Mouse (Mus musculus): ENCODE measurements at regions not wholly inside any gene's neighbourhood (a gene's known extent, or its start where the extent isn't known, plus 50 kb on each side); places are given as distances from the start of the nearest gene placed in this dataset.

DNA sequence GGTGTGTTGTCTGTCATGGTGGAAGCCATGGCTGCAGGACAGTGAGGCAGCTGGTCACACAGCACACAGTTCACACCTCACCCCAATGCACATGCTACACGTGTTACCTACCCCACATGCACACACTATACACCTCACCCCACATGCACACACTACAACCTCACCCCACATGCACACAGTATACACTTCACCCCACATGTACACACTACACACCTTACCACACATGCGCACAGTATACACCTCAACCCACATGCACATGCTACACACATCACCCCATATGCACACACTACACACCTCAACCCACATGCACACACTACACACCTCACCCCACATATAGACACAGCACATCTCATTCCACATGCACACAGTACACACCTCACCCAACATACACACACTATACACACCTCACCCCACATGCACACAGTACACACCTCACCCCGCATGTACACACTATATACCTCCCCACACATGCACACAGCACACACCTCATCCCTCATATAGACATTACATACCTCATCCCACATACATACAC lies 103.3 kb upstream of the Gm26897 start:
- Histone ChIP-seq H3K27ac (ENCODE audit: low read depth, low read length) (no peak overlapping the region), H3K27me3 (ENCODE audit: control insufficient read depth, insufficient read depth, low read length) (no peaks in the 10 kb centered on the region), H3K9me3 (ENCODE audit: control insufficient read depth, low read length) (peaks cover 6% of the 10 kb centered on the region; the same call in 1 of the 2 replicates), H3K4me2 (ENCODE audit: low read depth, low read length, severe bottlenecking) (no peak overlapping the region), H3K9ac (ENCODE audit: low read length) (no peak overlapping the region), H3K36me3 (ENCODE audit: control insufficient read depth, insufficient read depth, low read length) (no peaks in the 10 kb centered on the region), H3K4me3 (ENCODE audit: low read depth, low read length) (no peak overlapping the region), H3K4me1 (replicated peaks; ENCODE audit: control insufficient read depth, insufficient read depth, low read length) (peaks cover 21% of the 10 kb centered on the region)
- ATAC-seq (replicated peaks; ENCODE audit: low FRiP score) (peak; percentile 18), DNase-seq (ENCODE audit: low spot score) (no peak)
- 92% methylated on average over 3 of the region's 3 CpGs for WGBS

DNA sequence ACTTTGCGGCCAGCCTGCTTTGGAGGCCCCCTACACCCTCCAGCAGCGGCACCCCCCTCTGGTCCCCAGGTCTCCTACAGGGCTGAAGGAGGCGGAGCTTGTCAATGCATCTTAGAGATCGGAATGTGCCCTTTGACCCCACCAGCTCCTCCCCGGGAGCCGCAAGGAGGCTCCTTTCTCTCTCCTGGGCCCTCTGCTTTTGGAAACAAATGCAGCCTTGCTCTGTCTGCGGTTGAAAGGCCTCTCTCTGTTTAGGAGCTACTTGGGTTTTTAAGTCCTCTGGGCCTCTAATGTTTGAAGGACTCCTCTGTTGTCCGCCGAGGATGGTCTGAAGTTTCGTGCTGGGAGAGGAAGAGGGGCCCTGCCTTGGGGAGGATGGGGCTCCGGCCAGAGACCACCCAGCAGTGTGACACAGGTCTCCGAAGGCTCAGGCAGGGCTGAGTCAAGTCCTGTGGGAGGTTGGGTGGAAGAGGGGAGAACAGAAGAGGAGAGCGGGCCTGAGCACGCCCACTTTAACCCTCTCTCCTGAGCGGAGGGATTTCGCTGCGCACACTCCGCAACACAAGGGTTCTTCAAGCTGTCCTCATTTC lies 102.1 kb upstream of the Gm26897 start:
- peak overlapping the region; percentile 39 for H3K9ac ChIP-seq (ENCODE audit: low read length)
- DNase-seq (ENCODE audit: low spot score) (peak; percentile 77), ATAC-seq (replicated peaks; ENCODE audit: low FRiP score) (peak; percentile 78)
- WGBS = 5% methylated on average over 18 of the region's 18 CpGs
- H3K27me3 ChIP-seq (ENCODE audit: control insufficient read depth, insufficient read depth, low read length) = no peaks in the 10 kb centered on the region
- no peak overlapping the region for H3K4me3 ChIP-seq (ENCODE audit: low read depth, low read length)
- peak overlapping the region; percentile 31 for H3K4me2 ChIP-seq (ENCODE audit: low read depth, low read length, severe bottlenecking)
- no peaks in the 10 kb centered on the region for H3K36me3 ChIP-seq (ENCODE audit: control insufficient read depth, insufficient read depth, low read length)
- peak overlapping the region; percentile 91 for H3K27ac ChIP-seq (ENCODE audit: low read depth, low read length)
- peaks cover 16% of the 10 kb centered on the region for H3K4me1 ChIP-seq (replicated peaks; ENCODE audit: control insufficient read depth, insufficient read depth, low read length)
- peaks cover 6% of the 10 kb centered on the region; the same call in 1 of the 2 replicates for H3K9me3 ChIP-seq (ENCODE audit: control insufficient read depth, low read length)

DNA sequence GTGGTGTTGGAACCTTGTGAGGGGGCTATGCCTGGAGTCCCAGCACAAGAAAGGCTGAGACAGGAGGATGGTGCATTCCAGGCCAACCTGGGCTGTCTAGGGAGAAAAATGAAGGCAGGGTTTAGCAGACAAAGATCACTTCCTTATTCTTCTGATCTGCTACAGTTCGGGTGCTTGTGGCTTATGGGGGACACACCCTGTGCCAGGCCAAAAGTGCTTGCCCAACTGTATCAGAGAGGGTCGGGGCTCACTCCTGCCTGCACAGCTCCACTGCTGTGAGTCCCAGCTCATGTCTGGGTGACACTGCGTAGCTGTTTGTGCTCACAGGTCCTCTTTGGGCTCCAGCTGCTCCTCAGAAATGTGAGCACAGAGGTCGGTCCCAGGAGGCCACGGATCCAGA lies 98.6 kb upstream of the Gm26897 start:
- Histone ChIP-seq H3K9ac (ENCODE audit: low read length) (no peak overlapping the region), H3K4me1 (replicated peaks; ENCODE audit: control insufficient read depth, insufficient read depth, low read length) (peaks cover 21% of the 10 kb centered on the region), H3K4me2 (ENCODE audit: low read depth, low read length, severe bottlenecking) (no peak overlapping the region), H3K27ac (ENCODE audit: low read depth, low read length) (no peak overlapping the region), H3K36me3 (ENCODE audit: control insufficient read depth, insufficient read depth, low read length) (no peaks in the 10 kb centered on the region), H3K27me3 (ENCODE audit: control insufficient read depth, insufficient read depth, low read length) (no peaks in the 10 kb centered on the region; the same call in 1 of the 2 replicates), H3K9me3 (ENCODE audit: control insufficient read depth, low read length) (peaks cover 6% of the 10 kb centered on the region; the same call in 1 of the 2 replicates), H3K4me3 (ENCODE audit: low read depth, low read length) (no peak overlapping the region)
- DNase-seq (ENCODE audit: low spot score) (no peak), ATAC-seq (replicated peaks; ENCODE audit: low FRiP score) (no peak)
- WGBS = 93% methylated on average over 5 of the region's 5 CpGs

DNA sequence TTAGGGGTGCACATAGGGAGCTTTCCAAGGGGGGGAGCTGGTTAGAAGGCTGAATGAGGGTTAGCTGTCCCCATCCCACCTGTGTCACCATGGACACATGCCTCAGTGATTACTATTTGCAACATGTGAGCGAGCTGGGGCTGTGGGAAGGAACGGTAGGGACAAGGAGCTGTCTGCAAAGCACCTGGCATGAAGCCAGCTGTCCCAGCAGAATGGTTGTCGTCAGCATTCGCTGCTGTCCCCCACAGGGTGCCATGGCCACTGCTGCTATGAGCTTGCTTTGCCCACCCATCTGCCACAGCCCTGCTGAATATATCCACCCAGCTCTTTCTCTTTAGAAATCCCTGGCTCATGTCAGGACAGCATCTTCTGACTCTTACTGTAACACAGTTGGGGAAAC lies 96.8 kb upstream of the Gm26897 start:
- Histone ChIP-seq H3K36me3 (ENCODE audit: control insufficient read depth, insufficient read depth, low read length) (no peaks in the 10 kb centered on the region), H3K9me3 (ENCODE audit: control insufficient read depth, low read length) (peaks cover 6% of the 10 kb centered on the region; the same call in 1 of the 2 replicates), H3K27ac (ENCODE audit: low read depth, low read length) (no peak overlapping the region), H3K4me3 (ENCODE audit: low read depth, low read length) (no peak overlapping the region), H3K4me2 (ENCODE audit: low read depth, low read length, severe bottlenecking) (no peak overlapping the region), H3K27me3 (ENCODE audit: control insufficient read depth, insufficient read depth, low read length) (no peaks in the 10 kb centered on the region; the same call in 1 of the 2 replicates), H3K4me1 (replicated peaks; ENCODE audit: control insufficient read depth, insufficient read depth, low read length) (peaks cover 17% of the 10 kb centered on the region), H3K9ac (ENCODE audit: low read length) (no peak overlapping the region)
- 56% methylated on average over 4 of the region's 4 CpGs for WGBS
- ATAC-seq (replicated peaks; ENCODE audit: low FRiP score) (no peak), DNase-seq (ENCODE audit: low spot score) (no peak)

DNA sequence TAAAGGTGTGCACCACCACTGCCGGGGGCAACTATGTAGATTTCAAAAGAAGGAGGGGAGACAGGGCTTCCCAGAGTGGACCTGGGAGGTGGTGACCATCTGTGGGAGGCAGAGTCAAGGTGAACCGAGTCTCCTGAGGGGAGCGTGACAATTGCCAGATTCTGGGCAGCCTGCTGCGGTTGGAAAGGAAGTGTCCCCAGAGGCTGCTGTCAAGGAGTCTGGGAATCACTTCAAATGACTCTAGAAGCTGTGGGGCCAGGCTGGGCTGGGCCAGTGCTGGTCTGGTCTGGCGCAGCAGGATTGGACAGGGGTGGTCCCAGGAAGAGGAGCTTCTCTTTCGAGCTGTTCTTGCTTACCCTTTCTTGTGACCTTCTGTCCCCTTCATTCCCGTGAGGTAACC lies 95.4 kb upstream of the Gm26897 start:
- H3K4me3 ChIP-seq (ENCODE audit: low read depth, low read length) = no peak overlapping the region
- no peaks in the 10 kb centered on the region for H3K36me3 ChIP-seq (ENCODE audit: control insufficient read depth, insufficient read depth, low read length)
- H3K9ac ChIP-seq (ENCODE audit: low read length) = no peak overlapping the region
- WGBS = 80% methylated on average over 7 of the region's 7 CpGs
- H3K4me1 ChIP-seq (replicated peaks; ENCODE audit: control insufficient read depth, insufficient read depth, low read length) = peaks cover 16% of the 10 kb centered on the region
- no peak for DNase-seq (ENCODE audit: low spot score)
- H3K4me2 ChIP-seq (ENCODE audit: low read depth, low read length, severe bottlenecking) = no peak overlapping the region
- peaks cover 3% of the 10 kb centered on the region; the same call in 1 of the 2 replicates for H3K9me3 ChIP-seq (ENCODE audit: control insufficient read depth, low read length)
- no peak for ATAC-seq (replicated peaks; ENCODE audit: low FRiP score)
- no peaks in the 10 kb centered on the region; the same call in 1 of the 2 replicates for H3K27me3 ChIP-seq (ENCODE audit: control insufficient read depth, insufficient read depth, low read length)
- H3K27ac ChIP-seq (ENCODE audit: low read depth, low read length) = no peak overlapping the region

DNA sequence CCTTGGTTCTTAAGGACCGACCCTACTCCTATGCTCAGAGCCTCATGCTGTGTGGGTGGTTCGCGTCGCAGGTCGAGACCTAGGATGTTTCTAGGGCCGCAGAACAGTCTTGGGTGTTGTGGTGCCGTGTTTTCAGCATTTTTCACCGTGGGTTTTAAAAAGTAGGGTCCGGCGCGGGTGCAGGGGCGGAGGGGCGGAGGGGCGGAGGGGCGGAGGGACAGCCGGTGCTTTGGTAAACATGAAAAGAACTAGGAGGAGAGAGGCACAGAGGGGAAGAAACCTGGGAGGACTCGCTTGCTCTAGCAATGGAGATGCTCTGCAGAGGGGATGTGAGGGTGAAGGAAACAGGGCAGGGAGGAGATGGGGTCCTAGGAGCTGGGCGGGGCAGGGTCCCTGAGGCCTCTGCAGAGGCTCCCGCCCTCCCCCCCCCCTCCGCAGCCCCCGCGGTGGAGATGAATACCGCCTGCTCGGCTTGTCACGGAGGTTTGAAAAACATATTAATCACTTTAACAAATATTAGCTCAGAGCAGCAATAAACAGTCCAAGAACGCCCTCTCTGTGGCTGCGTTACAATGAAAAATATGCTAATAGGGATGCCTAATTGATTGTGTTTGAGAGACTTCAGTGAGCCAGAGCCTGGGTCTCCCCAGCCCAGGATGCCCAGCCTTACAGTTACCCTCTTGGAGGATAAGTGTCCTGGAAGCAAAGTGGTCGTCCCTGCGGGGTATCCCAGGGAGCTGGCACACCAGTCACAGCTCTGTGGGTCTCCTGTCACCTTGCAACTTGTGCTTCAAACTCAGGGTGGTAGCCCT lies 94.0 kb upstream of the Gm26897 start:
- Histone ChIP-seq H3K27me3 (ENCODE audit: control insufficient read depth, insufficient read depth, low read length) (no peaks in the 10 kb centered on the region; the same call in 1 of the 2 replicates), H3K27ac (ENCODE audit: low read depth, low read length) (no peak overlapping the region), H3K9me3 (ENCODE audit: control insufficient read depth, low read length) (no peaks in the 10 kb centered on the region; the same call in 1 of the 2 replicates), H3K4me1 (replicated peaks; ENCODE audit: control insufficient read depth, insufficient read depth, low read length) (peaks cover 20% of the 10 kb centered on the region), H3K36me3 (ENCODE audit: control insufficient read depth, insufficient read depth, low read length) (no peaks in the 10 kb centered on the region), H3K4me2 (ENCODE audit: low read depth, low read length, severe bottlenecking) (peak overlapping the region; percentile 45), H3K4me3 (ENCODE audit: low read depth, low read length) (peak overlapping the region; percentile 14), H3K9ac (ENCODE audit: low read length) (peak overlapping the region; percentile 43)
- 0 out of 2 replicates have a peak, but pooled peaks have one; percentile 33 for ATAC-seq (replicated peaks; ENCODE audit: low FRiP score)
- no peak for DNase-seq (ENCODE audit: low spot score)
- 8% methylated on average over 28 of the region's 29 CpGs for WGBS

DNA sequence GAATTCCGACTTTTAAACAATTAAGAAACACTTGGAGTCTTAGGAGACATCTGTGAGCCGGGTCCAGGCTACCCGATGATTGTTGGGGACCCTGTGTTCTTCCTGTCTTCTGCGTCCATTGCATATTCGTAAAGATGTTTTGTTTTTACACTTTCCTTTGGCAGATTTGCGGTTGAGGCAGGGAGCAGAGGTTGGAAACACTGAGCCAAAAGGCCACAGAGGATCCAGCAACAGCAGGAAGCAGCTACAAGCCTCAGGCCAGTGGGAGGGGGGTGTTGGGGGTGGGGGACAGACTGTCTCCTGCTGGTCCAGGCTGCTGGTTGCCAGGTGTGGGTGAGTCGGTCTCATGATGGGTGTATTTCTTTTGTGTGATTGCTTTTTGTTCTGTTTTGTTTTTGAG lies 92.7 kb upstream of the Gm26897 start:
- no peak overlapping the region; the same call in 1 of the 2 replicates for H3K9ac ChIP-seq (ENCODE audit: low read length)
- no peak overlapping the region for H3K4me2 ChIP-seq (ENCODE audit: low read depth, low read length, severe bottlenecking)
- H3K4me1 ChIP-seq (replicated peaks; ENCODE audit: control insufficient read depth, insufficient read depth, low read length) = peaks cover 21% of the 10 kb centered on the region
- WGBS = 56% methylated on average over 7 of the region's 7 CpGs
- H3K9me3 ChIP-seq (ENCODE audit: control insufficient read depth, low read length) = no peaks in the 10 kb centered on the region; the same call in 1 of the 2 replicates
- no peak overlapping the region for H3K4me3 ChIP-seq (ENCODE audit: low read depth, low read length)
- H3K27ac ChIP-seq (ENCODE audit: low read depth, low read length) = no peak overlapping the region
- DNase-seq (ENCODE audit: low spot score) = no peak
- no peaks in the 10 kb centered on the region; the same call in 1 of the 2 replicates for H3K27me3 ChIP-seq (ENCODE audit: control insufficient read depth, insufficient read depth, low read length)
- no peaks in the 10 kb centered on the region for H3K36me3 ChIP-seq (ENCODE audit: control insufficient read depth, insufficient read depth, low read length)
- ATAC-seq (replicated peaks; ENCODE audit: low FRiP score) = no peak

DNA sequence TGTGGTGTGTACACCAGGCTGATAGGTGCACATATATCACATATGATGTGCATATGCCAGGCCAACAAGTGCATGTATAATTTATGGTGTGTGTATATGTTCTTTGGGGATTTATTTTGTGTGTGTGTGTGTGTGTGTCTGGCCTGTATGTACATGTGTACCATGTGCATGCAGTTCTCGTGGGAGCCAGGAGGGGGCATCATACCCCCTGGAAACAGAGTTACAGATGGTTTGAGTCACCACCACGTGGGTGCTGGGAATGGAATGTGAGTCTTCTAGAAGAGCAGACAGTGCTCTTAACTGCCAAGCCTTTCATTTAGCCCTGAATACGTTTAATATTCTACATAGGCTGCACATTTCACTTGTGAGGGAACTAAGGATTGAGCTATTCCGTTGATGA lies 92.0 kb upstream of the Gm26897 start:
- H3K4me1 ChIP-seq (replicated peaks; ENCODE audit: control insufficient read depth, insufficient read depth, low read length) = peaks cover 21% of the 10 kb centered on the region
- no peak for ATAC-seq (replicated peaks; ENCODE audit: low FRiP score)
- 80% methylated on average over 4 of the region's 4 CpGs for WGBS

More for the DNA sequence above, 92.0 kb upstream of the Gm26897 start:
- no peak overlapping the region for H3K9ac ChIP-seq (ENCODE audit: low read length)
- H3K4me2 ChIP-seq (ENCODE audit: low read depth, low read length, severe bottlenecking) = no peak overlapping the region
- no peaks in the 10 kb centered on the region; the same call in 1 of the 2 replicates for H3K9me3 ChIP-seq (ENCODE audit: control insufficient read depth, low read length)
- no peak overlapping the region for H3K27ac ChIP-seq (ENCODE audit: low read depth, low read length)
- no peak for DNase-seq (ENCODE audit: low spot score)
- H3K27me3 ChIP-seq (ENCODE audit: control insufficient read depth, insufficient read depth, low read length) = no peaks in the 10 kb centered on the region; the same call in 1 of the 2 replicates
- no peak overlapping the region for H3K4me3 ChIP-seq (ENCODE audit: low read depth, low read length)
- H3K36me3 ChIP-seq (ENCODE audit: control insufficient read depth, insufficient read depth, low read length) = no peaks in the 10 kb centered on the region

Data from forebrain, embryonic 11.5 days (tissue).